Mouse (Mus musculus) neural tube, embryonic 13.5 days (tissue): ENCODE results near the gene Ehbp1l1. TPM values are rescaled to one million over a fixed set of nuclear protein-coding genes. Genes with fewer than 3 reads are reported as not detected.

Experiments
- ATAC-seq: fragments of 200-750 bp; cut with Nextera tagmentation; 2 replicates; pipeline ENCODE4 v1.8.0; 2017; ENCODE audit warnings: low read depth, mild to moderate bottlenecking, moderate TSS enrichment, moderate library complexity
- H3K27ac ChIP-seq: fragments of 300-500 bp; sonication (generic); replicated peaks from 2 replicates; pipeline ENCODE4 v1.5.1; 2015; ENCODE audit warnings: moderate library complexity, mild to moderate bottlenecking, inconsistent platforms
- H3K27me3 ChIP-seq: fragments of 300-500 bp; sonication (generic); 2 replicates; pipeline ENCODE4 v1.6.1; 2015; ENCODE audit warnings: mild to moderate bottlenecking, inconsistent platforms
- H3K36me3 ChIP-seq: fragments of 300-500 bp; sonication (generic); 2 replicates; pipeline ENCODE4 v1.6.1; 2015; ENCODE audit warnings: mild to moderate bottlenecking, inconsistent platforms
- H3K4me1 ChIP-seq: fragments of 300-500 bp; sonication (generic); replicated peaks from 2 replicates; pipeline ENCODE4 v1.6.1; 2015; ENCODE audit warnings: inconsistent platforms
- H3K4me2 ChIP-seq: fragments of 300-500 bp; sonication (generic); 2 replicates; pipeline ENCODE4 v1.6.1; 2015; ENCODE audit warnings: inconsistent platforms, mild to moderate bottlenecking, moderate library complexity
- H3K4me3 ChIP-seq: fragments of 300-500 bp; sonication (generic); 2 replicates; pipeline ENCODE4 v1.5.1; 2015; ENCODE audit warnings: mild to moderate bottlenecking, inconsistent platforms
- H3K9ac ChIP-seq: fragments of 300-500 bp; sonication (generic); 2 replicates; pipeline ENCODE4 v1.6.1; 2015; ENCODE audit warnings: moderate library complexity, mild to moderate bottlenecking, inconsistent platforms
- H3K9me3 ChIP-seq: fragments of 300-500 bp; sonication (generic); 2 replicates; pipeline ENCODE4 v1.6.1; 2016; ENCODE audit warnings: inconsistent platforms
- WGBS: fragments of 180-500 bp; shearing (Covaris S2); methylation state at CpG from one replicate; pipeline ENCODE4 v1.1.7; 2015; 5-methylcytosine and 5-hydroxymethylcytosine counted together
- polyA plus RNA-seq: library from polyadenylated mRNA; unstranded; fragments of >200 nt; fragmentation: Nextera tagmentation; extraction: Ambion mirVana; gene quantifications from 2 replicates; pipeline ENCODE4 v1.2.1, GENCODE M21; 2015

Gene Ehbp1l1
- polyA plus RNA-seq = 8.3 and 9.6 TPM in 2 replicates

DNA sequence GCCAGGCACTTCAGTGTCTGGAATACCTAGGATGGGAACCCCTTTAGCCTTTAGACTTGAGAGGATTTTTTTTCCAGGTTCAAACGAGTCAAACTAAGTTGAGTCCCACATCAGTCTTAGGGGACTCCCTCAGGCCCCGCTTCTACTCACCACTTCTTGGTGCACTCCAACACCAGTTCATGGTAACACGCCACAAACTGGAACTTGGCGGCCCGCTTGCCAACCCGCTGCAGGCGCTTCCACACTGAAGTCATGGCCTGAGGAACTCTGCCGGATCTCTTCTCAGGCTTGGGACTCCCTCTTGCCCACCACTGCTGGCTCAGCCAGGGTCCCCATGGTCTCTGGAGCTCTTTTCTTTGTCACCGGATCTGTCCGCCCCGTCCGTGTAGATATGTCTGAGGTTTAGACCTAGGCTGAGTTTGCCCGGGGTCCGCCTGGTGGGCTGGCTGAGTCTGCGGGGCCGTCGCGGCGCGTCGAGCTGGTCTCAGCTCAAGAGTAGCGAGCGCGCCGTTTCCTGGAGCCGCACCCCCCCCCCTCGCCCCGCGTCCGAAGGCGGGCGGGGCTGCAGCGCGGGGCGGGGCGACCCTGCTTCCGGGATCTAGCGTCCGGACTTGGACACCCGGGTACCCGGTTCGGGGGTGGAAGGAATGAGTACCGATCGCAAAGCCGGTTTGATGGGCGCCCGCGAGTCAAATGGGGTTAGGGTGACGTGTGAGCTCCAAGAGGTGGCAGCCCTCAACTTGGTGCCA lies at the start of gene Ehbp1l1:
Gene Ehbp1l1 (minus strand): TSS at position 551 of the 749 bp plus-strand sequence.
- 13% methylated on average over 49 of the region's 49 CpGs for WGBS

GRCm38 (mm10) chr19:5770925-5771860 lies 45.1 kb upstream of the Ehbp1l1 start, which contains the start of gene Scyl1:
Gene Scyl1, minus strand, starts transcription at chr19:5771419.
- no peaks in the 10 kb centered on the region for H3K27me3 ChIP-seq
- peak within 1 kb of the TSS; percentile 86 for H3K27ac ChIP-seq
- 0 out of 2 replicates have a peak, but pooled peaks cover 4% of the 10 kb centered on the region for H3K9me3 ChIP-seq
- peaks cover 24% of the 10 kb centered on the region for H3K4me1 ChIP-seq
- peak; percentile 97 for ATAC-seq
- H3K4me2 ChIP-seq = peak within 1 kb of the TSS; percentile 92
- peaks cover 35% of the 10 kb centered on the region for H3K36me3 ChIP-seq
- H3K4me3 ChIP-seq = peak within 1 kb of the TSS; percentile 79
- WGBS = under 1% methylated on average over 64 of the region's 64 CpGs
- H3K9ac ChIP-seq = peak within 1 kb of the TSS; percentile 95

More for the DNA sequence above, at the start of gene Ehbp1l1:
- peak within 1 kb of the TSS; percentile 99 for H3K4me2 ChIP-seq
- no peaks in the 10 kb centered on the region for H3K27me3 ChIP-seq
- no peaks in the 10 kb centered on the region for H3K9me3 ChIP-seq
- H3K27ac ChIP-seq = peak within 1 kb of the TSS; percentile 28; the same call in 1 of the 2 replicates
- H3K4me1 ChIP-seq = peaks cover 66% of the 10 kb centered on the region
- peaks cover 47% of the 10 kb centered on the region for H3K36me3 ChIP-seq
- H3K4me3 ChIP-seq = peak within 1 kb of the TSS; percentile 98
- no peak for ATAC-seq
- H3K9ac ChIP-seq = peak within 1 kb of the TSS; percentile 100

DNA sequence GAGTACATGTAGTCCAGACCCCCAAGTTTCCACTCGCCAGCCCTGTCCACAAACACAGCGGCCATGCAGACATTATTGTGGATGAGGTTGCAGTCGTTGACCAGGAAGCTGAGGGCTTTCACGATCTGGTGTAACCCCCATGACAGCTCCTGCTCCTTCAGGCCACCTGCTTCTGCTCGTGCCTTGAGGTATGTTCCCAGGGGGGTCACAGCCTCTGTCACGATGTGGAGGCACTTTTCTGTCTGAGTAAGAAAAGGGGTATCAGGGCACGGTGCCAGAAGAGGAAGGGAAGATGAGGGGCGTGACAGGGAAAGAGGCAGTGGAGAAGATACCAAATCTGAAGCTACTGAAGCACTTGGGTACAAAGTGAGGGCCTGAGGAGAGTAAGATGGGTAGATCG lies 44.2 kb upstream of the Ehbp1l1 start:
- Histone ChIP-seq H3K36me3 (peaks cover 44% of the 10 kb centered on the region), H3K27ac (peak overlapping the region; percentile 86), H3K4me2 (peak overlapping the region; percentile 92), H3K4me1 (peaks cover 24% of the 10 kb centered on the region), H3K27me3 (no peaks in the 10 kb centered on the region), H3K9ac (peak overlapping the region; percentile 95), H3K9me3 (0 out of 2 replicates have a peak, but pooled peaks cover 4% of the 10 kb centered on the region), H3K4me3 (peak overlapping the region; percentile 79)
- ATAC-seq = no peak; the same call in 1 of the 2 replicates
- WGBS = 46% methylated on average over 9 of the region's 9 CpGs

- H3K9me3 ChIP-seq = 0 out of 2 replicates have a peak, but pooled peaks cover 4% of the 10 kb centered on the region
- peaks cover 71% of the 10 kb centered on the region for H3K36me3 ChIP-seq
- H3K9ac ChIP-seq = no peak overlapping the region
- H3K4me3 ChIP-seq = no peak overlapping the region
- peaks cover 24% of the 10 kb centered on the region for H3K4me1 ChIP-seq
- no peak overlapping the region for H3K4me2 ChIP-seq
- no peaks in the 10 kb centered on the region for H3K27me3 ChIP-seq
- WGBS = 94% methylated on average over 4 of the region's 4 CpGs
- H3K27ac ChIP-seq = no peak overlapping the region
- ATAC-seq = no peak
Observed at GRCm38 (mm10) chr19:5767271-5767670, 41.2 kb upstream of the Ehbp1l1 start.

DNA sequence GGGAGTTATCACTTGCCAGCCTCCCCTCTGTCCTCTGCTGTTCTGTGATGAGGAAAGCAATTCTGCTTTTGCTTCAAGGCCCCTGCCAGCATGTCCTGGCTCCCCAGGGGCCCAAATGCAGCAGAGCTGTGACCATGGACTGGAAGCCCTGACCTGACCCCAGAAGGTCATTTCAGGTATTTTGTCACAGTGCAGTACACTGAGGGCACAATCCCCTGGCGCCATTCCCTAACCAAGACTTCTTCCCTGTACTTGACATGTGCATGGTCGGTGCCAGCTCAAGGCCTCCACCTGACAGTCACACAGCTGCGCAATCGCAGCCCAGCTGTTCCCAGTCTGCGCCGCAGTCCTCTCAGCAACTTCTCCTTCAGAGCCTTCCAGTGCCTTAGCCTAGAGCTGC lies 37.0 kb upstream of the Ehbp1l1 start:
- H3K4me3 ChIP-seq = no peak overlapping the region
- H3K9ac ChIP-seq = no peak overlapping the region
- H3K9me3 ChIP-seq = no peaks in the 10 kb centered on the region
- H3K27me3 ChIP-seq = peaks cover 15% of the 10 kb centered on the region
- H3K4me2 ChIP-seq = no peak overlapping the region
- H3K4me1 ChIP-seq = no peaks in the 10 kb centered on the region
- H3K36me3 ChIP-seq = peaks cover 96% of the 10 kb centered on the region
- WGBS = 96% methylated on average over 6 of the region's 6 CpGs
- no peak for ATAC-seq
- H3K27ac ChIP-seq = no peak overlapping the region

GRCm38 (mm10) chr19:5758878-5759403 lies 32.8 kb upstream of the Ehbp1l1 start:
- no peak overlapping the region for H3K4me3 ChIP-seq
- peaks cover 16% of the 10 kb centered on the region for H3K4me1 ChIP-seq
- H3K27ac ChIP-seq = no peak overlapping the region
- no peak overlapping the region for H3K4me2 ChIP-seq
- H3K9me3 ChIP-seq = no peaks in the 10 kb centered on the region
- H3K27me3 ChIP-seq = peaks cover 57% of the 10 kb centered on the region
- H3K36me3 ChIP-seq = peaks cover 66% of the 10 kb centered on the region
- no peak overlapping the region for H3K9ac ChIP-seq
- no peak for ATAC-seq
- 90% methylated on average over 14 of the region's 14 CpGs for WGBS

- WGBS = 12% methylated on average over 36 of the region's 36 CpGs
- Histone ChIP-seq H3K9me3 (no peaks in the 10 kb centered on the region), H3K4me1 (peaks cover 16% of the 10 kb centered on the region), H3K4me3 (no peak overlapping the region), H3K27me3 (peaks cover 76% of the 10 kb centered on the region), H3K27ac (no peak overlapping the region), H3K4me2 (peak overlapping the region; percentile 38), H3K9ac (peak overlapping the region; percentile 53), H3K36me3 (peaks cover 53% of the 10 kb centered on the region)
- 0 out of 2 replicates have a peak, but pooled peaks have one; percentile 16 for ATAC-seq
Observed at GRCm38 (mm10) chr19:5756991-5757636, 31.0 kb upstream of the Ehbp1l1 start.

GRCm38 (mm10) chr19:5756321-5756985 lies 30.3 kb upstream of the Ehbp1l1 start:
- 12% methylated on average over 21 of the region's 29 CpGs for WGBS
- peak overlapping the region; percentile 53 for H3K9ac ChIP-seq

DNA sequence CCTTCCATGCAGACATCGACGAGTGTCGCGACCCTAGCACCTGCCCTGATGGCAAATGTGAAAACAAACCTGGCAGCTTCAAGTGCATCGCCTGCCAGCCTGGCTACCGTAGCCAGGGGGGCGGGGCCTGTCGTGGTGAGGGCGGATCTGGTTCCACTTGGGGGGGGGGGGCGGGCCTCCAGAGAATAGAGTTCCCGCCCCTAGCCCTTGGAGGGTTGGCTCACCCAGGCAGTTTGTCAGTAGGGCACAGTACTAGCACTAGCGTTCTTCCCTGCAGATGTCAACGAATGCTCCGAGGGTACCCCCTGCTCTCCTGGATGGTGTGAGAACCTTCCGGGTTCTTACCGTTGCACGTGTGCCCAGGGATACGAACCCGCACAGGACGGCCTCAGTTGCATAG lies 25.6 kb upstream of the Ehbp1l1 start:
- WGBS = 6% methylated on average over 20 of the region's 20 CpGs
- Histone ChIP-seq H3K4me1 (peaks cover 20% of the 10 kb centered on the region), H3K27me3 (peaks cover 95% of the 10 kb centered on the region), H3K4me2 (peak overlapping the region; percentile 9), H3K27ac (no peak overlapping the region), H3K9ac (peak overlapping the region; percentile 34; the same call in 1 of the 2 replicates), H3K4me3 (no peak overlapping the region), H3K36me3 (peaks cover 3% of the 10 kb centered on the region; the same call in 1 of the 2 replicates), H3K9me3 (no peaks in the 10 kb centered on the region)
- ATAC-seq = no peak

More at GRCm38 (mm10) chr19:5756321-5756985, 30.3 kb upstream of the Ehbp1l1 start:
- Histone ChIP-seq H3K4me1 (peaks cover 21% of the 10 kb centered on the region), H3K4me3 (no peak overlapping the region), H3K36me3 (peaks cover 46% of the 10 kb centered on the region), H3K4me2 (peak overlapping the region; percentile 38), H3K9me3 (no peaks in the 10 kb centered on the region), H3K27me3 (peaks cover 82% of the 10 kb centered on the region), H3K27ac (no peak overlapping the region)
- ATAC-seq = peak; percentile 14; the same call in 1 of the 2 replicates

DNA sequence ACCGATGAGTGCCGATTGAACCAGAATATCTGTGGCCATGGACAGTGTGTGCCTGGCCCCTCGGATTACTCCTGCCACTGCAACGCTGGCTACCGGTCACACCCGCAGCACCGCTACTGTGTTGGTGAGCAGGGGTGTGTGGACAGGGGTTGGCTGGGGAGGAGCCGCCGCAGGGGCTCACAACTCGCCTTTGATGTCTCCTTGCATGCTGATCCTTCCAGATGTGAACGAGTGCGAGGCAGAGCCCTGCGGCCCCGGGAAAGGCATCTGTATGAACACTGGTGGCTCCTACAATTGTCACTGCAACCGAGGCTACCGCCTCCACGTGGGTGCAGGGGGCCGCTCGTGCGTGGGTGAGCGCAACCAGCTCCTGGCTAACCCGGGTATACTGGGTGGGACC lies 24.8 kb upstream of the Ehbp1l1 start:
- 5% methylated on average over 22 of the region's 22 CpGs for WGBS
- H3K4me3 ChIP-seq = no peak overlapping the region
- H3K27me3 ChIP-seq = peaks cover 95% of the 10 kb centered on the region
- ATAC-seq = no peak
- peak overlapping the region; percentile 34 for H3K9ac ChIP-seq
- H3K4me2 ChIP-seq = no peak overlapping the region
- peaks cover 22% of the 10 kb centered on the region for H3K4me1 ChIP-seq
- no peak overlapping the region for H3K27ac ChIP-seq
- no peaks in the 10 kb centered on the region for H3K9me3 ChIP-seq
- peaks cover 3% of the 10 kb centered on the region; the same call in 1 of the 2 replicates for H3K36me3 ChIP-seq

DNA sequence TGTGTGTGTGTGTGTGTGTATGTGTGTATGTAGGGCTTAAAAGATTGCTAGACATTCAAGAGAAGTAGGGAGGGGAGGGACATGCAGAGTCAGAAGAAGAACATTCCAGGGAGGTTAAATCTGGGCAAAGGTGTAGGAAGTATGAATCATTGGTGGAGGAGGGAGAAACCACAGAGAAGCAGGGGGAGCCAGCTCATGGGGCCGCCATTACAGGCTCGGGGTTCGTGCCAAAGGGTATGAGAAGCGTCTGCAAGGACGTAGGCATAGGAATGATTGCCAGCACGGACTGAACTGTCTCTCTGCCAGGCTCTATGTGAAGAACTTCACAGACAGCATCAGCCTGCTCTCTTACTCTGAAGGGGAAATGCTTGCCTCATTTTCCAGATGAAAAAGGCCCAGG lies 23.4 kb upstream of the Ehbp1l1 start:
- Histone ChIP-seq H3K36me3 (peaks cover 3% of the 10 kb centered on the region; the same call in 1 of the 2 replicates), H3K9ac (no peak overlapping the region), H3K4me3 (no peak overlapping the region), H3K27ac (no peak overlapping the region), H3K4me2 (no peak overlapping the region), H3K4me1 (peaks cover 32% of the 10 kb centered on the region), H3K27me3 (peaks cover 95% of the 10 kb centered on the region), H3K9me3 (no peaks in the 10 kb centered on the region)
- WGBS = 84% methylated on average over 6 of the region's 6 CpGs
- no peak for ATAC-seq
